Mouse (Mus musculus) embryonic facial prominence, embryonic 11.5 days (tissue): ENCODE results near the gene Mgat4c. TPM values are rescaled to one million over a fixed set of nuclear protein-coding genes. Genes with fewer than 3 reads are reported as not detected.

Experiments used
- ATAC-seq: fragments of 200-750 bp; cut with Nextera tagmentation; replicated peaks from 2 replicates; pipeline ENCODE4 v1.8.0; 2017; ENCODE audit warnings: low read depth; ENCODE audit not compliant: insufficient number of reproducible peaks, low FRiP score, low TSS enrichment
- DNase-seq: peaks from one replicate; pipeline ENCODE4 v3.0.0-alpha.2; 2015; ENCODE audit warnings: low spot score
- H3K27ac ChIP-seq: fragments of 300-500 bp; sonication (generic); replicated peaks from 2 replicates; pipeline ENCODE4 v1.5.1; 2014; ENCODE audit warnings: mild to moderate bottlenecking, low read depth, low read length, control low read depth
- H3K27me3 ChIP-seq: fragments of 300-500 bp; sonication (generic); 2 replicates; pipeline ENCODE4 v1.6.1; 2014; ENCODE audit warnings: mild to moderate bottlenecking, low read length, moderate library complexity, mixed read lengths; ENCODE audit not compliant: control insufficient read depth, insufficient read depth
- H3K36me3 ChIP-seq: fragments of 300-500 bp; sonication (generic); replicated peaks from 2 replicates; pipeline ENCODE4 v1.6.1; 2014; ENCODE audit warnings: low read depth, mild to moderate bottlenecking, low read length, moderate library complexity, mixed read lengths; ENCODE audit not compliant: control insufficient read depth, insufficient read depth
- H3K4me1 ChIP-seq: fragments of 300-500 bp; sonication (generic); 2 replicates; pipeline ENCODE4 v1.6.1; 2014; ENCODE audit warnings: low read length, mixed read lengths; ENCODE audit not compliant: control insufficient read depth, insufficient read depth
- H3K4me2 ChIP-seq: fragments of 300-500 bp; sonication (generic); 2 replicates; pipeline ENCODE4 v1.6.1; 2014; ENCODE audit warnings: low read depth, mild to moderate bottlenecking, control low read depth, low read length, moderate library complexity
- H3K4me3 ChIP-seq: fragments of 300-500 bp; sonication (generic); 2 replicates; pipeline ENCODE4 v1.5.1; 2014; ENCODE audit warnings: low read depth, low read length, control low read depth
- H3K9ac ChIP-seq: fragments of 300-500 bp; sonication (generic); replicated peaks from 2 replicates; pipeline ENCODE4 v1.6.1; 2014; ENCODE audit warnings: mild to moderate bottlenecking, control low read depth, low read length
- H3K9me3 ChIP-seq: fragments of 300-500 bp; sonication (generic); replicated peaks from 2 replicates; pipeline ENCODE4 v1.6.1; 2016; ENCODE audit warnings: mild to moderate bottlenecking, low read length, inconsistent platforms, mixed read lengths; ENCODE audit not compliant: control insufficient read depth
- WGBS: fragments of 180-500 bp; shearing (Covaris S2); extraction: QIAGEN DNeasy Blood & Tissue Kit; methylation state at CpG from one replicate; pipeline ENCODE4 v1.1.7; 2014; 5-methylcytosine and 5-hydroxymethylcytosine counted together
- polyA plus RNA-seq: library from polyadenylated mRNA; unstranded; fragments of >200 nt; fragmentation: Nextera tagmentation; extraction: Ambion mirVana; gene quantifications from 2 replicates; pipeline ENCODE4 v1.2.1, GENCODE M21; 2014

Mgat4c gene
- polyA plus RNA-seq, 1 experiment from 2014 or later: 0.58 TPM

- Histone ChIP-seq H3K36me3 (no peaks in the 10 kb centered on the region), H3K4me2 (no peak overlapping the region), H3K9ac (no peak overlapping the region), H3K9me3 (no peaks in the 10 kb centered on the region), H3K27ac (no peak overlapping the region), H3K4me3 (no peak overlapping the region), H3K4me1 (no peaks in the 10 kb centered on the region), H3K27me3 (no peaks in the 10 kb centered on the region)
- 38% methylated on average over 1 of the region's 1 CpGs for WGBS
- ATAC-seq (no peak), DNase-seq (no peak)
Measured at GRCm38 (mm10) chr10:102155853-102156252, 474.6 kb downstream of the Mgat4c start.

GRCm38 (mm10) chr10:102158809-102159208 lies 477.5 kb downstream of the Mgat4c start:
- ATAC-seq: no peak; the same call in 1 of the 2 replicates
- DNase-seq: no peak
- Histone ChIP-seq H3K27ac (no peak overlapping the region), H3K4me2 (no peak overlapping the region), H3K4me1 (no peaks in the 10 kb centered on the region), H3K9me3 (no peaks in the 10 kb centered on the region), H3K9ac (no peak overlapping the region), H3K4me3 (no peak overlapping the region), H3K36me3 (no peaks in the 10 kb centered on the region), H3K27me3 (no peaks in the 10 kb centered on the region)
- 37% methylated on average over 12 of the region's 12 CpGs for WGBS

GRCm38 (mm10) chr10:102184726-102185125 lies 503.4 kb downstream of the Mgat4c start:
- ATAC-seq (no peak), DNase-seq (no peak)
- no peaks in the 10 kb centered on the region for H3K36me3 ChIP-seq
- no peak overlapping the region for H3K27ac ChIP-seq
- H3K9ac ChIP-seq: no peak overlapping the region
- H3K4me3 ChIP-seq: no peak overlapping the region
- H3K4me1 ChIP-seq: no peaks in the 10 kb centered on the region
- H3K27me3 ChIP-seq: no peaks in the 10 kb centered on the region
- WGBS: 76% methylated on average over 3 of the region's 3 CpGs
- no peak overlapping the region for H3K4me2 ChIP-seq
- H3K9me3 ChIP-seq: no peaks in the 10 kb centered on the region

DNA sequence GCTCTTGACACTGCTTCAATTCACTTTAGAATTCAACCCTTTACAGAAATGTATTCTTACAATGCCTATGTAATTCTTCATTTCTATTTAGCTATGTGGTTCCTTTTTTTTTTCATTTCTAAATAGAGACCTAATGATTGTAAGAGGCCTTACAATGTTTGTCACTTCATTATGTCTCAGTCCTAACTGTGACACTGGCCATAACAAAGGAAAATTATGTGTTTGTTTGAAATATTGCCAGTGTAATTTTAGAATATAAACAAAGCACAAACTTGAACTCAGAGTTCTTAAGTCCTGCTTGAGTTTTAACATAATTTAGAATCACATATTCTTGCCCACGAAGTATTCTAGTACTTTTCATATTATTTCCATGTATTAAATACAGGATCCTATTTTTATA lies 510.4 kb downstream of the Mgat4c start:
- H3K4me3 ChIP-seq: no peak overlapping the region
- ATAC-seq: no peak
- no peaks in the 10 kb centered on the region for H3K4me1 ChIP-seq
- H3K36me3 ChIP-seq: no peaks in the 10 kb centered on the region
- DNase-seq: no peak
- H3K4me2 ChIP-seq: no peak overlapping the region
- H3K9me3 ChIP-seq: no peaks in the 10 kb centered on the region
- WGBS: 89% methylated on average over 1 of the region's 1 CpGs
- no peak overlapping the region for H3K27ac ChIP-seq
- H3K27me3 ChIP-seq: no peaks in the 10 kb centered on the region
- H3K9ac ChIP-seq: no peak overlapping the region

DNA sequence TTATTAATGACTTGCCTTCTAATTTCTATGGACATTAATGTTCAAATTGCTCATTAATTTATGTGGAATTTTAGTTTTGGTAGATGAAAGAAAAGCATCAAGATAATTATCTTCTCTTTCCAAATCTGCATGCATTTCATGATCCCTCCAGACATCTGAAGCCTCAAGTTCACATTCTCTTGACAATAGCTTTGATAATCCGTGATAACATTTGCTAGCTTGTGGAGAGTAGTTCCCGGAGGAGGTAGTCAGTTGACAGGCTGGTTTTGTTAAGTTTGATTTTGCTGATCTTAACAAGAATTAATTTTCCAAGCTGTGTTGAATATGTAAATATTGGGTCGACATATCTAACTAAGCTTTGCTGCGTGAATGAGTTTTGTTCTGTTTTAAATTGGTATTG lies 515.6 kb downstream of the Mgat4c start:
- H3K4me3 ChIP-seq: no peak overlapping the region
- H3K36me3 ChIP-seq: no peaks in the 10 kb centered on the region
- H3K27ac ChIP-seq: no peak overlapping the region
- H3K4me2 ChIP-seq: no peak overlapping the region
- no peaks in the 10 kb centered on the region for H3K27me3 ChIP-seq
- whole genome bisulfite sequencing: 88% methylated on average over 4 of the region's 4 CpGs
- H3K9me3 ChIP-seq: no peaks in the 10 kb centered on the region
- ATAC-seq (no peak), DNase-seq (no peak)
- H3K4me1 ChIP-seq: no peaks in the 10 kb centered on the region
- H3K9ac ChIP-seq: no peak overlapping the region

DNA sequence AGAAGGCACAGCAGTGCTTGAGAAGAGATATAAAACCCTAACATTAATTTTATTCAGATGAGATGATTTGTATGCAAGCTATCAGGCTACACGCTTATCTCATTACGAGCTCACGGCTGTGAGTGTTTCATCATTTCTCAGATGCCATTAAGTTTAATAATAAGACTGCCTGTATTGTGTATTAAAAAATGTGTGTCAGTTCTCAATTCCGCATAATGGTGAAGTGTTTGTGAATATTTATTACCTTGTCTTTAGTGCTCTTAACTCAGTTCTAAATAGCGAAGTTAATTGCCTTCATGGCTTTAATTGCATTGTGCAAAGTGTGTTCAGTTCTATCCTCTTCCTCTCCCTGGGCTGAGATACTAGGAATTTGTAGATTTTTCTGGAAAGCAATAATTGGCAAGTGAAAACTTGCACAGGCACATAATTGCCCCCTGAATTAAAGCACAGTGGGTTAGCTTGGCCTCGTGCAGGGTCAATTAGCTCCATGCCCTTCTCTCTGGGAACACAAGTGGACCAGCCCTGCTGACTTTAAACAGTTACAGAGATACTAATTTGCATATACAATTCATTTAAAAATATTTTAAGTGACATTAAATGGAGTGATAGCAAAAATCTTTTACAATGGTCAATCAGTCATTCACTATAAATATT lies 557.4 kb downstream of the Mgat4c start:
- H3K9me3 ChIP-seq: no peaks in the 10 kb centered on the region
- H3K4me3 ChIP-seq: no peak overlapping the region
- H3K9ac ChIP-seq: no peak overlapping the region
- DNase-seq (no peak), ATAC-seq (no peak)
- no peaks in the 10 kb centered on the region for H3K27me3 ChIP-seq
- no peak overlapping the region for H3K4me2 ChIP-seq
- WGBS: 64% methylated on average over 6 of the region's 6 CpGs
- no peak overlapping the region for H3K27ac ChIP-seq
- no peaks in the 10 kb centered on the region for H3K36me3 ChIP-seq
- no peaks in the 10 kb centered on the region for H3K4me1 ChIP-seq

GRCm38 (mm10) chr10:102243897-102244296 lies 562.6 kb downstream of the Mgat4c start:
- H3K27me3 ChIP-seq: no peaks in the 10 kb centered on the region
- no peaks in the 10 kb centered on the region for H3K9me3 ChIP-seq
- ATAC-seq (no peak), DNase-seq (no peak)
- no peak overlapping the region for H3K4me3 ChIP-seq
- H3K36me3 ChIP-seq: no peaks in the 10 kb centered on the region
- H3K4me1 ChIP-seq: no peaks in the 10 kb centered on the region
- no peak overlapping the region for H3K27ac ChIP-seq
- no peak overlapping the region for H3K4me2 ChIP-seq
- H3K9ac ChIP-seq: no peak overlapping the region

DNA sequence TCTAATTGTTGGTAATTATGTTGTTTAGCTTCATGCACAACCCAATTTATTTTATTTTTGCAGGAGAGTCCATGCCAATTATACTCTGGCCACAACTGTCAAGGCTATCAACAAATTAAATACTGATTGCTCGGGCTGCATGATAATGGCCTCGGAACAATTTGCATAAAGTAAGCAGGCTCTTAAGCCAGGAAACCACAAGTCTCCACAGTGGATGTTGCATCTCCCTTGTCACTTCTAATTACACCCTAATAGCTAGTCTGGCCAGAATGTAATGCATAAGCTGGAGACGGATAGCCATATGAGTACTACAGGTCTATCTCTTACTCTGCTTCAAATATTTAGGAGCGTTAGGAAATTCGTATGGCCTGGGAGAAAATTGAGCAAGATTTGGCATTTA lies 563.3 kb downstream of the Mgat4c start:
- Histone ChIP-seq H3K27me3 (no peaks in the 10 kb centered on the region), H3K36me3 (no peaks in the 10 kb centered on the region), H3K4me3 (no peak overlapping the region), H3K4me2 (no peak overlapping the region), H3K27ac (no peak overlapping the region), H3K9me3 (no peaks in the 10 kb centered on the region), H3K9ac (no peak overlapping the region), H3K4me1 (no peaks in the 10 kb centered on the region)
- ATAC-seq (no peak), DNase-seq (no peak)
- WGBS: 58% methylated on average over 5 of the region's 5 CpGs
